Mouse (Mus musculus) kidney, embryonic 15.5 days (tissue): Measurements from ENCODE around the gene Rad54l2. TPM values are rescaled to one million over a fixed set of nuclear protein-coding genes. Genes with fewer than 3 reads are reported as not detected.
A peak's percentile ranks its signal among the peaks of the same experiment; 100 is the strongest.

ENCODE experiments used
- ATAC-seq: fragments of 200-750 bp; cut with Nextera tagmentation; replicated peaks from 2 replicates; pipeline ENCODE4 v1.8.0; 2017; ENCODE audit warnings: moderate TSS enrichment; ENCODE audit not compliant: low FRiP score
- H3K27ac ChIP-seq: fragments of 300-500 bp; sonication (generic); 2 replicates; pipeline ENCODE4 v1.5.1; 2015; ENCODE audit warnings: mild to moderate bottlenecking, inconsistent platforms
- H3K27me3 ChIP-seq: fragments of 300-500 bp; sonication (generic); 2 replicates; pipeline ENCODE4 v1.6.1; 2015; ENCODE audit warnings: inconsistent platforms
- H3K36me3 ChIP-seq: fragments of 300-500 bp; sonication (generic); 2 replicates; pipeline ENCODE4 v1.6.1; 2015; ENCODE audit warnings: inconsistent platforms
- H3K4me1 ChIP-seq: fragments of 300-500 bp; sonication (generic); 2 replicates; pipeline ENCODE4 v1.6.1; 2015; ENCODE audit warnings: inconsistent platforms
- H3K4me2 ChIP-seq: fragments of 300-500 bp; sonication (generic); 2 replicates; pipeline ENCODE4 v1.6.1; 2015; ENCODE audit warnings: moderate library complexity, mild to moderate bottlenecking, inconsistent platforms
- H3K4me3 ChIP-seq: fragments of 300-500 bp; sonication (generic); replicated peaks from 2 replicates; pipeline ENCODE4 v1.5.1; 2015; ENCODE audit warnings: mild to moderate bottlenecking, inconsistent platforms
- H3K9ac ChIP-seq: fragments of 300-500 bp; sonication (generic); 2 replicates; pipeline ENCODE4 v1.6.1; 2015; ENCODE audit warnings: mild to moderate bottlenecking, inconsistent platforms
- H3K9me3 ChIP-seq: fragments of 300-500 bp; sonication (generic); replicated peaks from 2 replicates; pipeline ENCODE4 v1.6.1; 2016; ENCODE audit warnings: inconsistent platforms
- WGBS: fragments of 180-500 bp; shearing (Covaris S2); methylation state at CpG from one replicate; pipeline ENCODE4 v1.1.7; 2015; ENCODE audit warnings: mixed read lengths; 5-methylcytosine and 5-hydroxymethylcytosine counted together
- polyA plus RNA-seq: library from polyadenylated mRNA; unstranded; fragments of >200 nt; fragmentation: Nextera tagmentation; extraction: Ambion mirVana; gene quantifications from 2 replicates; pipeline ENCODE4 v1.2.1, GENCODE M21; 2015

Rad54l2 gene
- polyA plus RNA-seq, 1 experiment from 2014 or later: 7.7 TPM

- H3K9ac ChIP-seq: no peak overlapping the region
- H3K4me3 ChIP-seq: no peak overlapping the region
- ATAC-seq: no peak
- H3K27me3 ChIP-seq: no peaks in the 10 kb centered on the region
- H3K36me3 ChIP-seq: peaks cover 73% of the 10 kb centered on the region
- no peaks in the 10 kb centered on the region for H3K4me1 ChIP-seq
- H3K4me2 ChIP-seq: no peak overlapping the region
- 87% methylated on average over 4 of the region's 4 CpGs for WGBS
- H3K9me3 ChIP-seq: no peaks in the 10 kb centered on the region
- H3K27ac ChIP-seq: no peak overlapping the region
Measured at GRCm38 (mm10) chr9:106664433-106664832, 124.6 kb downstream of the Rad54l2 start.

- H3K9me3 ChIP-seq: no peaks in the 10 kb centered on the region
- no peak for ATAC-seq
- no peaks in the 10 kb centered on the region for H3K27me3 ChIP-seq
- peaks cover 75% of the 10 kb centered on the region for H3K36me3 ChIP-seq
- H3K27ac ChIP-seq: no peak overlapping the region
- WGBS: 69% methylated on average over 6 of the region's 6 CpGs
- no peak overlapping the region for H3K9ac ChIP-seq
- no peaks in the 10 kb centered on the region for H3K4me1 ChIP-seq
- H3K4me2 ChIP-seq: no peak overlapping the region
- no peak overlapping the region for H3K4me3 ChIP-seq
Measured at GRCm38 (mm10) chr9:106663200-106663599, 125.8 kb downstream of the Rad54l2 start.

DNA sequence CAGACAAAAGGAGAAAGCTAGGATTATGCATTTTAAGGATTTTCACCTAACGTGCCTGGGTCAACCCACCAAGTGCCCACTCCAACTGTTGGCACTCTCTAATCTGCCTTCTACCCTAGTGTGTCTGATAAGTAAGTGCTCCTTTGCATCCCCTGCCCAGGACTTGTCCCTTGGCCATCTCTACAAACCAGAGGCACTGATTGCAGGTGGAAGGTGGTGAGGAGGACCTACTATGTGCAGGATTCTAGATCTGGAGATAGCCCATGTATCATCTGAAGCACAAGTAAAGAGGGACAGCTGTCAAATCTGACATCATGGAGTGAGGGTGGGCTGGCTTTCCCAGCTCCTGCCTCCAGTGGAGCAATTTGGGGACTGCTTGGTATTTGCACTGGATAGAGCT lies 129.1 kb downstream of the Rad54l2 start:
- 94% methylated on average over 1 of the region's 1 CpGs for WGBS
- H3K27me3 ChIP-seq: peaks cover 10% of the 10 kb centered on the region
- H3K4me2 ChIP-seq: no peak overlapping the region
- ATAC-seq: no peak
- H3K4me1 ChIP-seq: peaks cover 8% of the 10 kb centered on the region
- peaks cover 58% of the 10 kb centered on the region for H3K36me3 ChIP-seq
- H3K27ac ChIP-seq: no peak overlapping the region
- no peaks in the 10 kb centered on the region for H3K9me3 ChIP-seq
- no peak overlapping the region for H3K4me3 ChIP-seq
- no peak overlapping the region for H3K9ac ChIP-seq

DNA sequence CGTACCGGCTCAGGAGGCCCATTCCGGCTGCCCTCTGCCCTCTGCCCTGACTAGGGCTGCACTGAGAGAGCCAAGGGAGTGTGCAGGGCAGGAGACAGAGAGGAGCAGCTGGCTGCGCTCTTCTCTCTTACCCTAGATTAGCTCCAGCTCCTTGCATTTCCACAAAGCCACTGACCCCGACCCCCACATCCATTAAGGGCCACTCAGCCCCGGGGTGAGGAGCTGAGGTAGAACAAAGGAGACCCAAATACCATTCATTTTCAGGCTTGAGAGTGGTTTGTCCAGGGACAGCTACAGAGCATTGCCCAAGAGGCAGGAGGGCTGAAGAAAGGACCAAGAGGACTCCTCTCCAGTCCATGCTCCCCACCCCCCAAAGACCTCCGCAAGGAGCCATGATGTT lies 129.6 kb downstream of the Rad54l2 start:
- WGBS: 74% methylated on average over 7 of the region's 7 CpGs

DNA sequence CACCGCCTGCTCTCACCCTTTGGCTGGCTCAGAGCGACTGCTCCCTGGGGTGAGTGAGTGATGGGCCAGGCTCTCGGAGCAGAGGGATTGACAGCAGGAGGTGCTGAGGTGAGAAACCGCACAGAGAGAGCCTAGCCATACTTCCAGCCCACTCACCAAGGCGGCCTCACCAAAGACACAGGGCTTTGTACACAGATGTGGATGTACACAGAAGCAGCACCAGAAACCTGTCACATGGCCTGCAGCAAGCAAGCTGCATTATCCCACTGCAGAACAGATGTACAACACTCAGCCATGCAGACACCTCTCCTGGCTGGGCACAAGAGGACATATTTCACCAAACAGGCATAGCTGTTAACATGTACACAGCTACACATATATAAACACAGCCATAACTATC lies 131.4 kb downstream of the Rad54l2 start:
- WGBS: 44% methylated on average over 5 of the region's 5 CpGs
- Histone ChIP-seq H3K27ac (no peak overlapping the region), H3K4me3 (no peak overlapping the region), H3K4me1 (peaks cover 8% of the 10 kb centered on the region), H3K9me3 (no peaks in the 10 kb centered on the region), H3K27me3 (peaks cover 29% of the 10 kb centered on the region), H3K36me3 (peaks cover 52% of the 10 kb centered on the region), H3K4me2 (no peak overlapping the region), H3K9ac (no peak overlapping the region)
- no peak for ATAC-seq

More for the DNA sequence above, 129.6 kb downstream of the Rad54l2 start:
- H3K9ac ChIP-seq: no peak overlapping the region
- ATAC-seq: no peak
- peaks cover 55% of the 10 kb centered on the region for H3K36me3 ChIP-seq
- no peaks in the 10 kb centered on the region for H3K9me3 ChIP-seq
- no peak overlapping the region for H3K4me2 ChIP-seq
- no peak overlapping the region for H3K4me3 ChIP-seq
- peaks cover 8% of the 10 kb centered on the region for H3K4me1 ChIP-seq
- peaks cover 15% of the 10 kb centered on the region for H3K27me3 ChIP-seq
- no peak overlapping the region for H3K27ac ChIP-seq

- Histone ChIP-seq H3K9ac (no peak overlapping the region), H3K9me3 (no peaks in the 10 kb centered on the region), H3K27me3 (peaks cover 31% of the 10 kb centered on the region), H3K27ac (no peak overlapping the region), H3K4me2 (no peak overlapping the region), H3K36me3 (peaks cover 44% of the 10 kb centered on the region), H3K4me1 (peaks cover 8% of the 10 kb centered on the region), H3K4me3 (no peak overlapping the region)
- WGBS: 38% methylated on average over 5 of the region's 5 CpGs
- no peak for ATAC-seq
Measured at GRCm38 (mm10) chr9:106656820-106657219, 132.2 kb downstream of the Rad54l2 start.

DNA sequence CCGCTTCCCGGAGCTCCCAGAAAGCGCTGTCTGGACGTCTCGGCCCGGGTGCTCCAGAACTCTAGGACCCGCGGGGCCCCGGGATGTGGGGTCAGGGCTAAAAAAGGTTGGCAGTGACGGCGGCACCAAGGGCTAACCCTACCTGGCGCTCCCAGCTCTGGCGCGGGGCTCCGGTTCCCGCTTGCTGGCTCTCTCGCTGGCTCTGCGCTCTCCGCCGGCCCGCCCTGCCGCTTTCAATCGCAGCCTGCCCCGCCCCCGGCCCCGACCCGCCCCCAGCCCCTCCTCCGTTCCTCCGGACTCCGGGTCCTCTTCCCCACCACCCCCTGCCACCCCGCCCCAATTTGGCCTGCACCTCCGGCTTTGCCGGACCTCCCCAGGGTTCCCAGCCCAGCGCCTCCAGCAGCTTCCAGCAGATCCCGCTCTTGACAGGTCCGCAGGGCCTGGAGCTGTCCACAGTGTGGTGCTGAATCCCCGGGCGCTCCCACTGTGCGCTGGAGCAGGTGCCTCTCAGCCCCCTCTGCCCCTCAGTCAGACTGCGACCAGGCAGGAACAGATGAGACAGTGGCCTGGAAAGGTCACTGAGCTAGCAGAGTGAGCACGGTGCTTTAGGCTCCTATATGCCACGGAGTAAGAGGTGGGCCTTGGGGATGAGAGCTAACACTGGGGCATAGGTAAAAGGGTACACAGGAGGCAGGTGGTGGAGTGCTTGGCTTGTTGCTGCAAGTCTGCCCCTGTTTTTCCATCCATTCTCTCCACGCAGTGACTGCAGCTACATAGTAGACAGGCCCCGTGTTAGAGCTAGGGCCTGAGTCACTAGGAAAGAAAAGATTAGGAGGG lies 132.9 kb downstream of the Rad54l2 start, which contains the start of gene Grm2:
TSS of gene Grm2 (minus strand) at position 199 of the 837 bp plus-strand sequence.
- H3K9ac ChIP-seq: no peak within 1 kb of the TSS
- H3K36me3 ChIP-seq: peaks cover 37% of the 10 kb centered on the region
- peaks cover 8% of the 10 kb centered on the region for H3K4me1 ChIP-seq
- H3K27ac ChIP-seq: no peak within 1 kb of the TSS
- peak; percentile 85 for ATAC-seq
- H3K9me3 ChIP-seq: no peaks in the 10 kb centered on the region
- WGBS: 1% methylated on average over 44 of the region's 44 CpGs
- H3K4me2 ChIP-seq: peak within 1 kb of the TSS; percentile 68
- peaks cover 31% of the 10 kb centered on the region for H3K27me3 ChIP-seq
- H3K4me3 ChIP-seq: peak within 1 kb of the TSS; percentile 33

DNA sequence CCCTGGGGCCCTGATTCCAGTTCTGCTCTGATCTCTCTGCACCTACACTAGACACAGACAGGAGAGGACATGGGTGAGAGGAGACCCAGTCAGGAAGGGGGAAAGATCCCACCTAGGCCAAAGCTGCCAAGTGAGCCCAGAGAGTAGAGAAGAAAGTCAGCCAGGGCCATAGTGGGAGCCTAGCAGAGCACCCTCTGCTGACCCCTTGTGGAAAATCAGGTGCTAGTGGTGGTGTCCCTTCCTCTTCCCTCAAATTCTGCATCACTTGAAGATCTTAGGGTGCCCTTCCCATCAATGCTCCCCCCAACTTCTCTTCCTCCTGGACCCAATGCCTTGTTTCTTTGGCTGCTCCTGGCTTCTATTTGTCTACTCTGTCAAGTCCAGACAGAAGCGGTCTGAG lies 136.3 kb downstream of the Rad54l2 start:
- WGBS: 45% methylated on average over 1 of the region's 1 CpGs
- Histone ChIP-seq H3K9ac (no peak overlapping the region), H3K27ac (no peak overlapping the region), H3K4me2 (no peak overlapping the region), H3K36me3 (peaks cover 3% of the 10 kb centered on the region; the same call in 1 of the 2 replicates), H3K4me3 (no peak overlapping the region), H3K4me1 (peaks cover 8% of the 10 kb centered on the region), H3K27me3 (peaks cover 31% of the 10 kb centered on the region), H3K9me3 (no peaks in the 10 kb centered on the region)
- ATAC-seq: no peak

DNA sequence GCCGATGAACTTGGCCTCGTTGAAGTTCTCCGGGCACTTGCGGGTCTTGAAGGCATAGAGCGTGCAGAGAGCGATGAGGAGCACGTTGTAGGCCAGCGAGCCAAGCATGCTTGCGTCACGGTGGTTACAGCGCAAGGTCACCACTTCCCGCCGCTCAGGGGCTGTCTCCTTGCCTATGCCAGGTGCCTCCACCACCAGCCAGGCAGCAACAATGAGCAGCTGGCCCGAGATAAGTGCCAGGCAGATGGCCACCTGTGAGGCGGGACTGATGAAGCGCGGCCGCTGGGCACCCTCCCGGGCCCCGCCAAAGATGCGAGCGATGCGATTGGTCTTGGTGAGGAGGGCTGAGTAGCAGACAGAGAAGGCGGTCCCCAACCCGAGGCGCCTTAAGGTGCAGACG lies 141.8 kb downstream of the Rad54l2 start:
- Histone ChIP-seq H3K27me3 (no peaks in the 10 kb centered on the region), H3K27ac (no peak overlapping the region), H3K4me2 (no peak overlapping the region), H3K36me3 (no peaks in the 10 kb centered on the region), H3K9me3 (no peaks in the 10 kb centered on the region), H3K9ac (no peak overlapping the region), H3K4me1 (no peaks in the 10 kb centered on the region), H3K4me3 (no peak overlapping the region)
- no peak for ATAC-seq
- 77% methylated on average over 27 of the region's 27 CpGs for WGBS

GRCm38 (mm10) chr9:106645684-106646271 lies 143.2 kb downstream of the Rad54l2 start:
- Histone ChIP-seq H3K9me3 (no peaks in the 10 kb centered on the region), H3K9ac (no peak overlapping the region), H3K4me2 (no peak overlapping the region), H3K27ac (no peak overlapping the region), H3K4me1 (no peaks in the 10 kb centered on the region), H3K36me3 (no peaks in the 10 kb centered on the region), H3K4me3 (no peak overlapping the region), H3K27me3 (no peaks in the 10 kb centered on the region)
- no peak for ATAC-seq
- 81% methylated on average over 9 of the region's 9 CpGs for WGBS

DNA sequence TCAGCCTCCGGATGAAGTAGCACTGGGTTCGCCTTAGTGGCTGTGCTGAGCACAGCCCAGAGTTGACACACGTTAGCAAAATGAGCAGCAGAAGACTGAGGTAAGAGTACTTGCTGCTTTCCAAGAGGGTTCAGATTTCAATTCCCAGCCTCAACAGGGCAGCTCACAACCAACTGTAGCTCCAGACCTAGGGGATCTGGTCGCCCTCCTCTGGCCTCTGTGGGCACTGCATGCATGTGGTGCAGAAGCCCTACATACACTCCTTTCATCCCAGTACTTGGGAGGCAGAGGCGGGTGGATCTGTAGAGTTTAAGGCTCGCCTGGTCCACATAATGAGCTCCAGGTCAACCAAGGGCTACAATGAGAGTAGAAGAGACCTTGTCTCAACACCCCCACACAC lies 145.2 kb downstream of the Rad54l2 start:
- WGBS: 67% methylated on average over 6 of the region's 6 CpGs
- H3K4me3 ChIP-seq: no peak overlapping the region
- ATAC-seq: no peak

DNA sequence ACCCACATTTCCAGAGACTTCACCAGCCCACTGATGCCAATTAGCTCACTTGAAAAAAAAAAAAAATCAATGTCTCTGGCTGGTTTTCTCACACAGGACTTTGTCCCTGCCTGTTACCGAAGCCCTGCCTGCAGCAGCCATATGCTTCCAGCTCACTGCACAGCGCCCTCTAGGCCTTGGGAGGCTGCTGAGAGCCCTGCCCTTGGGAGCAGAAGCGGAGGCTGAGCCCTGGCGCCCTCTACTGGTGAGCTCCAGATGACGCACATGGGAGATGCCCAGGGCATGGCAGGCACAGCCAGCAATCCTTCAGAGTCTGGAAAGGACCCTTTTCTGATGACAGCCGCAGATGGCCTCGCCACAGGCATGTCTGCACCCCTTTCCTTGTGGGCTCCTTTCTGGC lies 145.9 kb downstream of the Rad54l2 start:
- no peak for ATAC-seq
- Histone ChIP-seq H3K27ac (no peak overlapping the region), H3K9ac (no peak overlapping the region), H3K4me1 (no peaks in the 10 kb centered on the region), H3K36me3 (no peaks in the 10 kb centered on the region), H3K4me3 (no peak overlapping the region), H3K27me3 (no peaks in the 10 kb centered on the region), H3K9me3 (no peaks in the 10 kb centered on the region), H3K4me2 (no peak overlapping the region)
- WGBS: 31% methylated on average over 7 of the region's 7 CpGs

More for the DNA sequence above, 145.2 kb downstream of the Rad54l2 start:
- H3K9ac ChIP-seq: no peak overlapping the region
- no peak overlapping the region for H3K27ac ChIP-seq
- H3K36me3 ChIP-seq: no peaks in the 10 kb centered on the region
- H3K4me1 ChIP-seq: no peaks in the 10 kb centered on the region
- no peaks in the 10 kb centered on the region for H3K27me3 ChIP-seq
- H3K9me3 ChIP-seq: no peaks in the 10 kb centered on the region
- H3K4me2 ChIP-seq: no peak overlapping the region
